Mouse (Mus musculus) heart, postnatal 25 days (tissue): ENCODE measurements around the gene Elobl. TPM values are rescaled to one million over a fixed set of nuclear protein-coding genes. Genes with fewer than 3 reads are reported as not detected.

Experiments
- DNase-seq: peaks from one replicate; pipeline ENCODE4 v3.0.0; 2022; ENCODE audit warnings: low spot score
- intact Hi-C: fragments of 180-260 bp; cut with DNase I; formaldehyde crosslinking; loops from one replicate; pipeline ENCODE4 v1.15.1; 2025
- total RNA-seq, 2 experiments: library from RNA; stranded (reverse); gene quantifications; 2 replicates each; pipeline ENCODE4 v1.2.3; 2021

Elobl gene
- total RNA-seq, 2 experiments from 2014 or later, result not detected

- intact Hi-C loops, result loop anchor here (5.0 kb wide), 1 partner anchor 309 kb away; the partner anchor contains the start of gene Nog
Measured at GRCm38 (mm10) chr11:88993625-88994024, 26.9 kb upstream of the Elobl start.

DNA sequence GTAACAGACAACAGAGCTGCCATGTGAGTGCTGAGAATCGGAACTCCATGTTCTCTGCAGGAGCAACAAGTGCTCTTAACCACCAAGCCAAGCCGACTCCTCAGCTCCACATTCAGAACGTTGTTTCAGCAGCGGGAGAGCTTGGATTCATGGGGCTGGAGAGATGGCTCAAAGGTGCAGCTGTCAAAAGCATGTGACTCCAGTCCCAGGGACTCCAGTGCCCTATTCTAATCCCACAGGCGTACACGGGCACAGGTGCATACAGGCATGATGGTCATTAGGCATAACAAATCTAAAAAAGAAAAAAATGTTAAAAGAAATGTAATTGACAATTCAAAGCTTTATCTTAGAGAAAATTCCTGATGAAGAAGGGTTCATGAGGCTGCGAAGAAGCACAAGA, 26.5 kb upstream of the Elobl start:
- intact Hi-C loops, result loop anchor here (5.0 kb wide), 1 partner anchor 309 kb away; the partner anchor contains the start of gene Nog
- DNase-seq, result no peak

More at GRCm38 (mm10) chr11:88993625-88994024, 26.9 kb upstream of the Elobl start:
- DNase-seq, result peak; percentile 63

GRCm38 (mm10) chr11:88989530-88989929, 22.8 kb upstream of the Elobl start:
- no peak for DNase-seq
- intact Hi-C loops, result loop anchor here (1.0 to 10.0 kb wide), 2 partner anchors 50 to 175 kb away; no protein-coding TSS in a partner anchor

GRCm38 (mm10) chr11:88988956-88989355, 22.2 kb upstream of the Elobl start:
- intact Hi-C loops, result loop anchor here (1.0 to 10.0 kb wide), 2 partner anchors 50 to 176 kb away; no protein-coding TSS in a partner anchor
- DNase-seq, result no peak

GRCm38 (mm10) chr11:88986616-88987015, 19.9 kb upstream of the Elobl start:
- DNase-seq, result no peak
- intact Hi-C loops, result loop anchor here (10.0 kb wide), 1 partner anchor 178 kb away; no protein-coding TSS in a partner anchor

DNA sequence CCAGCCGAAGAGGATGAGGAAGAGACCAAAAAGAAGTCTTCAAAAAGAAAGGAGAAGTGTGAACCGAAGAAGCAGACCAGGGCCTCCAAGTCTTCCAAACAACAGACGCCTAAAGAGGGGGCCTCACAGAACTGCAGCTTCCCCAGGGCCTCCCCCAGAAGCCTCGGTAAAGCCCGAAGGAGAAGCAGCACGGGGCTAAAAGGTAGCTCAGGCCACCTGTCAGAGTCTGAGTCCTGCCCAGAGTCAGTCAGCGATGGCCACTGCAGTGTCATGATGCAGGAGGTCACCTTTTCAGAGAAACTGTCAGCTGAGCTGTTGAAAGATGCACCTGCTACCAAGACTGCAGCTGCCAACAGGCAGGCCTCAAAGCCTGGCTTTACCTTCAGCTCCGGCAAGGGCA, 14.6 kb upstream of the Elobl start:
- intact Hi-C loops, result loop anchor here (10.0 kb wide), 1 partner anchor 183 kb away; no protein-coding TSS in a partner anchor
- no peak for DNase-seq

GRCm38 (mm10) chr11:88977188-88977587, 10.5 kb upstream of the Elobl start:
- DNase-seq, result no peak
- intact Hi-C loops, result no loop called here

- intact Hi-C loops, result no loop called here
- no peak for DNase-seq
Measured at GRCm38 (mm10) chr11:88976320-88976719, 9.6 kb upstream of the Elobl start.

DNA sequence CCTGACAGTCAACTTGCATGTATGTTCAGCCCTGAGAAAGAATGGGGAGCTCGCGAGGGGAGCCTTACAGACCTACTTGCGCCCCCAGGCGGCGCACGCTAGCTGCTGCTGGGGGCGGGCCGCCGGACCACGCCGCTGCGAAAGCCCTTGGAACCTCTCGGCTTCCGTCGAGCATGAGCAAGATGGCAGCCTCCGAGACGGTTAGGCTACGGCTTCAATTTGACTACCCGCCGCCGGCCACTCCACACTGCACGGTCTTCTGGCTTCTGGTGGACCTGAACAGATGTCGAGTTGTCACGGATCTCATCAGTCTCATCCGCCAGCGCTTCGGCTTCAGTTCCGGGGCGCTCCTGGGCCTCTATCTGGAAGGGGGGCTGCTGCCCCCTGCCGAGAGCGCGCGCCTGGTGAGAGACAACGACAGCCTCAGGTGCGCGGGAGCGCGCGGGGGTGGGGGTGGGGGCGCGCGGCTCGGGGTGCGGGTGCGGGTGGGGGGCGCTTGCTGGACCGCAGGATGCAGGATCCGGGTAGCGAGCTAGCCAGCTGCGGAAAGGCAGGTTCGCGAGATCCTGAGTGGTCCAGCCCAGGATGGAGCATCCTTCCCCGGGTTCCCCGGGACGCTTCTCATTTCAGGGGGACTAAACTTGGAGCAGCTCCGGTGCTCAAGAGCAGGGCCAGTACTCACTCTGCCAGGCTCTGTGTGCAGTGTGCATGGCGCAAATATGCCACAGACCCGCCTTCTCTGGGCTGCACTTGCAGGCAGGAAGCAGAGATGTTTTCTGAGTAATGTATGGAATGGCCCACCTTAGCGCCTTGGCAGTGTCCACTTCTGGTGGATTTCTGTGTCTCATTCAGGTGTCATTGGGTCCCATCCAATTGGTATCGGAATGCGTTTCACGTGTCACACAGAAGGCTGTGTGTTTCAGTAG, 7.3 kb upstream of the Elobl start:
- intact Hi-C loops, result loop anchor here (5.0 kb wide), 1 partner anchor 127 kb away; no protein-coding TSS in a partner anchor
- DNase-seq, result peak; percentile 80

GRCm38 (mm10) chr11:88970202-88970732, 3.5 kb upstream of the Elobl start, which contains the start of gene Coil:
TSS of gene Coil (plus strand) at chr11:88970252.
- peak; percentile 15 for DNase-seq
- intact Hi-C loops, result loop anchor here (5.0 kb wide), 1 partner anchor 123 kb away; no protein-coding TSS in a partner anchor

GRCm38 (mm10) chr11:88958851-88959250, 7.9 kb downstream of the Elobl start:
- no peak for DNase-seq
- intact Hi-C loops, result loop anchor here (5.0 kb wide), 2 partner anchors 52 to 97 kb away; partner anchors contain the start of gene Akap1

GRCm38 (mm10) chr11:88955217-88955969, 11.3 kb downstream of the Elobl start, which contains the start of gene Scpep1:
TSS of gene Scpep1 (minus strand) at chr11:88955465.
- DNase-seq, result peak; percentile 94
- intact Hi-C loops, result loop anchor here (2.0 to 5.0 kb wide), 3 partner anchors 48 to 107 kb away; partner anchors contain the start of gene Akap1

GRCm38 (mm10) chr11:88954803-88955202, 11.9 kb downstream of the Elobl start:
- intact Hi-C loops, result loop anchor here (2.0 to 5.0 kb wide), 3 partner anchors 48 to 106 kb away; partner anchors contain the start of gene Akap1

GRCm38 (mm10) chr11:88953582-88953981, 13.1 kb downstream of the Elobl start:
- no peak for DNase-seq
- intact Hi-C loops, result no loop called here

More at GRCm38 (mm10) chr11:88954803-88955202, 11.9 kb downstream of the Elobl start:
- no peak for DNase-seq

GRCm38 (mm10) chr11:88952117-88952516, 14.6 kb downstream of the Elobl start:
- no peak for DNase-seq
- intact Hi-C loops, result no loop called here

DNA sequence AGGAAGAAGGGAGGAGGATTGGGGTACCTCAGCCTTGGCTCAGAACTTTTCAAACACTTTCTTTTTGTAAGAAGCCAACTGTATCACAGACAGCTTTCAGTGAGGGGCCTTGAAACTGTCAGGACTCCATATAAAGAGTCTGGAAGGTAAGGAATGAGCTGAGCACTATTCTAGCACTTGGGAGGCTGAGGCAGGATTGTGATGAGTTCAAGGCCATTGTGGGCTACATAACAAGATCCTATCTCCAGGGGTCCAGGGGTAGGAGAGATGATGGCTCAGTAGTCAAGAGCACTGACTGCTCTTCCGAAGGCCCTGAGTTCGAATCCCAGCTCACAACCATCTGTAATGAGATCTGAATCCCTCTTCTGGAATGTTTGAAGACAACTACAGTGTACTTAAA, 15.2 kb downstream of the Elobl start:
- intact Hi-C loops, result no loop called here
- DNase-seq, result no peak

- no peak for DNase-seq
- intact Hi-C loops, result no loop called here
Measured at GRCm38 (mm10) chr11:88950640-88951250, 16.0 kb downstream of the Elobl start.

DNA sequence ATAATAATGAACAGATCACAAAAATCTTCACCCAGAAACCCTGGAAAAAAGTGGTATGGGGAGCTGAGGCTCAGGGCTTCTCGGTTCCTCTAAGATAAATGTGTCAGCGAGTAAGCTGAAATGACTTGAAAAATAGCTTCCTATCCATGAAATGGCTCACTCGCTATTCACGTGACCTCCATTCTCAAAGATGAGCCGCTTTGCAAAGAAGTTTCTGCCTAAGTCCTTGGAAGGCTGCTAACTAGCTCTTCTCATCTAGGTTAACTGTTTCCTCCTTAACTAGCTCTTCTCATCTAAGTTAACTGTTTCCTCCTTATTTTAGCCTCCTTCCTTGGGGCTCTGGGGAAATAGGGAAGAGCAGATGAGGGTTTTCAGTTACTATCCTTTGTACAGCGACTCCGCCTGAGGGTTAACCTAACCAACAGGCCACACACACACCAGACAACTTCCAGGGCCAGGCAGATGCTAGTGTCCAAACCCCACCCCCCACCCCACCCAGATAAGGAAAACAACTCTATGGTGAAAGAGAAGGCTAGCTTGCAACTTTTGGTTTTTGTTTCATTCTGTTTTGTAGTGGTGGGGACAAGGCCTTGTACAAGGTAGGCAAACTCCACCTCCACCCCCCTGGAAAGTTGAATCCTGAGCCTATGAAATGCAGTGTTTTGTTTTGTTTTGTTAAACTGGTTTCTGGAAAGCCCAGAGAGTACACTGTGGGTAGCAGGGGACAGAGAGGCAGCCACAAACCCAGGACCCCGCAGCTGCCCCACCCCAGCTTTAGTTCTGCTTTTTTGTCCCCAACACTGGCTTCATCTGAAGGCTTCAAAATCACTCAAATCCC, 16.7 kb downstream of the Elobl start:
- DNase-seq, result no peak
- intact Hi-C loops, result no loop called here
